Mouse (Mus musculus) forebrain, embryonic 11.5 days (tissue): ENCODE data around the gene Zfp3. TPM values are rescaled to one million over a fixed set of nuclear protein-coding genes. Genes with fewer than 3 reads are reported as not detected.

Source experiments
- ATAC-seq: fragments of 200-750 bp; cut with Nextera tagmentation; replicated peaks from 2 replicates; pipeline ENCODE4 v1.8.0; 2017; ENCODE audit warnings: moderate TSS enrichment; ENCODE audit not compliant: low FRiP score
- DNase-seq: peaks from one replicate; pipeline ENCODE4 v3.0.0-alpha.2; 2017; ENCODE audit warnings: low spot score
- H3K27ac ChIP-seq: fragments of 300-500 bp; sonication (generic); 2 replicates; pipeline ENCODE4 v1.5.1; 2014; ENCODE audit warnings: low read depth, low read length
- H3K27me3 ChIP-seq: fragments of 300-500 bp; sonication (generic); 2 replicates; pipeline ENCODE4 v1.6.1; 2014; ENCODE audit warnings: mild to moderate bottlenecking, low read length, mixed read lengths; ENCODE audit not compliant: control insufficient read depth, insufficient read depth
- H3K36me3 ChIP-seq: fragments of 300-500 bp; sonication (generic); 2 replicates; pipeline ENCODE4 v1.6.1; 2014; ENCODE audit warnings: mild to moderate bottlenecking, low read length, moderate library complexity, mixed read lengths; ENCODE audit not compliant: control insufficient read depth, insufficient read depth
- H3K4me1 ChIP-seq: fragments of 300-500 bp; sonication (generic); replicated peaks from 2 replicates; pipeline ENCODE4 v1.6.1; 2014; ENCODE audit warnings: low read length, mixed read lengths; ENCODE audit not compliant: control insufficient read depth, insufficient read depth
- H3K4me2 ChIP-seq: fragments of 300-500 bp; sonication (generic); 2 replicates; pipeline ENCODE4 v1.6.1; 2014; ENCODE audit warnings: low read depth, mild to moderate bottlenecking, low read length, moderate library complexity, mixed read lengths; ENCODE audit not compliant: severe bottlenecking
- H3K4me3 ChIP-seq: fragments of 300-500 bp; sonication (generic); 2 replicates; pipeline ENCODE4 v1.5.1; 2014; ENCODE audit warnings: low read depth, low read length
- H3K9ac ChIP-seq: fragments of 300-500 bp; sonication (generic); 2 replicates; pipeline ENCODE4 v1.6.1; 2014; ENCODE audit warnings: low read length
- H3K9me3 ChIP-seq: fragments of 300-500 bp; sonication (generic); 2 replicates; pipeline ENCODE4 v1.6.1; 2016; ENCODE audit warnings: low read length, mixed read lengths; ENCODE audit not compliant: control insufficient read depth
- WGBS: fragments of 180-500 bp; shearing (Covaris S2); extraction: QIAGEN DNeasy Blood & Tissue Kit; methylation state at CpG from one replicate; pipeline ENCODE4 v1.1.7; 2014; 5-methylcytosine and 5-hydroxymethylcytosine counted together
- polyA plus RNA-seq: library from polyadenylated mRNA; unstranded; fragments of >200 nt; fragmentation: Nextera tagmentation; extraction: Ambion mirVana; gene quantifications from 2 replicates; pipeline ENCODE4 v1.2.1, GENCODE M21; 2014

Gene Zfp3
- polyA plus RNA-seq, 1 experiment from 2014 or later, result 9.2 TPM

- no peak for DNase-seq
- WGBS, result 83% methylated on average over 9 of the region's 9 CpGs
- H3K4me2 ChIP-seq, result no peak overlapping the region
- no peaks in the 10 kb centered on the region for H3K9me3 ChIP-seq
- no peak overlapping the region for H3K9ac ChIP-seq
- no peaks in the 10 kb centered on the region for H3K4me1 ChIP-seq
- H3K4me3 ChIP-seq, result no peak overlapping the region
- H3K36me3 ChIP-seq, result peaks cover 11% of the 10 kb centered on the region; the same call in 1 of the 2 replicates
- no peak overlapping the region for H3K27ac ChIP-seq
- no peak for ATAC-seq
- no peaks in the 10 kb centered on the region for H3K27me3 ChIP-seq
Observed at GRCm38 (mm10) chr11:70730427-70731038, 33.5 kb upstream of the Zfp3 start.

GRCm38 (mm10) chr11:70731178-70731577 is 32.8 kb upstream of the Zfp3 start:
- Histone ChIP-seq H3K27me3 (no peaks in the 10 kb centered on the region), H3K36me3 (peaks cover 9% of the 10 kb centered on the region; the same call in 1 of the 2 replicates), H3K9me3 (no peaks in the 10 kb centered on the region), H3K4me2 (no peak overlapping the region), H3K4me1 (no peaks in the 10 kb centered on the region), H3K9ac (no peak overlapping the region), H3K27ac (no peak overlapping the region), H3K4me3 (no peak overlapping the region)
- DNase-seq (no peak), ATAC-seq (no peak)
- 74% methylated on average over 5 of the region's 5 CpGs for whole genome bisulfite sequencing

DNA sequence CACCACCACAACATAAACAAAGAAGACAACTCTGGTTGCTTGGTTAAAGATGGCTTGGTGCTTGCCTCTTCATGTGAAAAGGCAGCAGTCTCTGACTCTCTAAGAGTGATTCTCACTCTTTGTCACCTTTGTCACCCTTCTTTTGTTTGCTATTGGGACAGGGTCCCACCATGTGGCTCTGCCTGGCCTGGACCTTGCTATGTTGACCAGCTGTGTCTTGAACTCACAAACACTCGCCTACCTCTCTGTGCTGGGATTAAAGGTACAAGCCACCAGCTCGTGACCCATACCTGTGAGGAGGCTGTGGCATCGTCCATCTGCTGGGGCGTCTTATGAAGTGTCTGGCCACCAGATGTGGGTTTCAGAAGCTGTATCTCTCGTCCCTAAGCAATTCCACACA is 30.8 kb upstream of the Zfp3 start:
- 78% methylated on average over 5 of the region's 5 CpGs for WGBS
- Histone ChIP-seq H3K4me3 (no peak overlapping the region), H3K27me3 (no peaks in the 10 kb centered on the region), H3K9me3 (no peaks in the 10 kb centered on the region), H3K4me2 (no peak overlapping the region), H3K36me3 (no peaks in the 10 kb centered on the region), H3K4me1 (no peaks in the 10 kb centered on the region), H3K27ac (no peak overlapping the region), H3K9ac (no peak overlapping the region)
- ATAC-seq (no peak), DNase-seq (no peak)

- Histone ChIP-seq H3K27ac (no peak overlapping the region), H3K4me3 (no peak overlapping the region), H3K4me2 (no peak overlapping the region), H3K4me1 (no peaks in the 10 kb centered on the region), H3K9ac (no peak overlapping the region), H3K9me3 (no peaks in the 10 kb centered on the region), H3K27me3 (no peaks in the 10 kb centered on the region), H3K36me3 (no peaks in the 10 kb centered on the region)
- no peak for ATAC-seq
- 76% methylated on average over 5 of the region's 5 CpGs for WGBS
- DNase-seq, result no peak
Observed at GRCm38 (mm10) chr11:70737749-70738148, 26.3 kb upstream of the Zfp3 start.

GRCm38 (mm10) chr11:70741603-70742002 is 22.4 kb upstream of the Zfp3 start:
- no peak overlapping the region for H3K27ac ChIP-seq
- H3K36me3 ChIP-seq, result no peaks in the 10 kb centered on the region
- no peak overlapping the region for H3K9ac ChIP-seq
- H3K9me3 ChIP-seq, result no peaks in the 10 kb centered on the region
- DNase-seq (no peak), ATAC-seq (no peak)
- H3K4me3 ChIP-seq, result no peak overlapping the region
- no peaks in the 10 kb centered on the region for H3K27me3 ChIP-seq
- H3K4me2 ChIP-seq, result no peak overlapping the region
- no peaks in the 10 kb centered on the region for H3K4me1 ChIP-seq
- 86% methylated on average over 3 of the region's 3 CpGs for WGBS

DNA sequence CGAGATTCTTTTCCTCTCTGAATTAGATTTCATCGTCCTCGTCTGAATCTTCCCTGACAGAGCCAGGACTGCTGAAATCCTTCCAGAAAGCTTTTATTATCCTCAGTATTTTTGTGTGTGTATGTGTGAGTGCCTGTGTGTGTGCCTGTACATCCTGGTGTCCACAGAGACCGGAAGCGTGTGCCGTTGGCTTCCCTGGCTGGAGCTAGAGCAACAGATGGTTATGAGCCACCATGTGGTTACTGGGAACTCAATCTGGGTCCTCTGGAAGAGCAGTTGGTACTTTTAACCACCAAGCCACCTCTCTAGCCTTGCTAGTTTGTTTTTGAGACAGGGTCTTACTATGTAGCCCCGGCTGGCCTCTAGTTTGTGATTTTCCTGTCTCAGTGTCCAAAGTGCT is 21.9 kb upstream of the Zfp3 start:
- no peaks in the 10 kb centered on the region for H3K36me3 ChIP-seq
- H3K4me2 ChIP-seq, result no peak overlapping the region
- no peaks in the 10 kb centered on the region for H3K9me3 ChIP-seq
- no peak overlapping the region for H3K4me3 ChIP-seq
- no peaks in the 10 kb centered on the region for H3K27me3 ChIP-seq
- 92% methylated on average over 7 of the region's 7 CpGs for WGBS
- ATAC-seq (no peak), DNase-seq (no peak)
- no peak overlapping the region for H3K27ac ChIP-seq
- no peaks in the 10 kb centered on the region for H3K4me1 ChIP-seq
- H3K9ac ChIP-seq, result no peak overlapping the region

- no peak for ATAC-seq
- no peak overlapping the region for H3K4me2 ChIP-seq
- WGBS, result 86% methylated on average over 12 of the region's 12 CpGs
Observed at GRCm38 (mm10) chr11:70742581-70743459, 21.2 kb upstream of the Zfp3 start.

GRCm38 (mm10) chr11:70745636-70746035 is 18.4 kb upstream of the Zfp3 start:
- Histone ChIP-seq H3K9ac (no peak overlapping the region), H3K4me2 (no peak overlapping the region), H3K36me3 (no peaks in the 10 kb centered on the region), H3K27ac (no peak overlapping the region), H3K9me3 (no peaks in the 10 kb centered on the region; the same call in 1 of the 2 replicates), H3K4me3 (no peak overlapping the region), H3K4me1 (no peaks in the 10 kb centered on the region), H3K27me3 (no peaks in the 10 kb centered on the region)
- DNase-seq (no peak), ATAC-seq (no peak)
- 86% methylated on average over 7 of the region's 7 CpGs for WGBS

More at GRCm38 (mm10) chr11:70742581-70743459, 21.2 kb upstream of the Zfp3 start:
- Histone ChIP-seq H3K9me3 (no peaks in the 10 kb centered on the region), H3K9ac (no peak overlapping the region), H3K4me3 (no peak overlapping the region), H3K27me3 (no peaks in the 10 kb centered on the region), H3K4me1 (no peaks in the 10 kb centered on the region), H3K27ac (no peak overlapping the region), H3K36me3 (no peaks in the 10 kb centered on the region)
- DNase-seq, result no peak
